Mouse (Mus musculus) c-Kit-positive CD71-negative TER-119-negative erythroid progenitor cells, embryonic 14.5 days (primary cell): Measurements from ENCODE around the gene Slco2a1.

Experiments
- DNase-seq: peaks from one replicate; pipeline ENCODE4 v3.0.0-alpha.2; 2013; ENCODE audit warnings: low read depth

Gene Slco2a1

GRCm38 (mm10) chr9:102988462-102988861 is at the start of gene Slco2a1:
TSS of gene Slco2a1 (plus strand) at chr9:102988712.
- no peak for DNase-seq

GRCm38 (mm10) chr9:102942221-102942620 is 46.3 kb upstream of the Slco2a1 start:
- no peak for DNase-seq

GRCm38 (mm10) chr9:102944891-102945290 is 43.6 kb upstream of the Slco2a1 start:
- DNase-seq, result no peak

- DNase-seq, result no peak
Observed at GRCm38 (mm10) chr9:102946469-102947015, 42.0 kb upstream of the Slco2a1 start.

GRCm38 (mm10) chr9:102948706-102949105 is 39.8 kb upstream of the Slco2a1 start:
- no peak for DNase-seq

- no peak for DNase-seq
Observed at GRCm38 (mm10) chr9:102951091-102951994, 37.2 kb upstream of the Slco2a1 start.

- no peak for DNase-seq
Observed at GRCm38 (mm10) chr9:102955866-102956265, 32.6 kb upstream of the Slco2a1 start.

- DNase-seq, result no peak
Observed at GRCm38 (mm10) chr9:102958703-102959102, 29.8 kb upstream of the Slco2a1 start.

- no peak for DNase-seq
Observed at GRCm38 (mm10) chr9:102961356-102962092, 27.0 kb upstream of the Slco2a1 start.

- no peak for DNase-seq
Observed at GRCm38 (mm10) chr9:102962093-102962788, 26.3 kb upstream of the Slco2a1 start.

GRCm38 (mm10) chr9:102963321-102963720 is 25.2 kb upstream of the Slco2a1 start:
- no peak for DNase-seq

GRCm38 (mm10) chr9:102964644-102965043 is 23.9 kb upstream of the Slco2a1 start:
- DNase-seq, result no peak

- no peak for DNase-seq
Observed at GRCm38 (mm10) chr9:102972393-102973050, 16.0 kb upstream of the Slco2a1 start.

- no peak for DNase-seq
Observed at GRCm38 (mm10) chr9:102975887-102976286, 12.6 kb upstream of the Slco2a1 start.

- no peak for DNase-seq
Observed at GRCm38 (mm10) chr9:102977090-102977489, 11.4 kb upstream of the Slco2a1 start.

- no peak for DNase-seq
Observed at GRCm38 (mm10) chr9:102977791-102978492, 10.6 kb upstream of the Slco2a1 start.

- DNase-seq, result no peak
Observed at GRCm38 (mm10) chr9:102979011-102979700, 9.4 kb upstream of the Slco2a1 start.

GRCm38 (mm10) chr9:102979956-102980355 is 8.6 kb upstream of the Slco2a1 start:
- DNase-seq, result no peak

GRCm38 (mm10) chr9:102980420-102980819 is 8.1 kb upstream of the Slco2a1 start:
- DNase-seq, result no peak

- no peak for DNase-seq
Observed at GRCm38 (mm10) chr9:102981791-102982190, 6.7 kb upstream of the Slco2a1 start.
